9 mouse cellular contexts compared by ENCODE assay signal in the genomic region with DNA sequence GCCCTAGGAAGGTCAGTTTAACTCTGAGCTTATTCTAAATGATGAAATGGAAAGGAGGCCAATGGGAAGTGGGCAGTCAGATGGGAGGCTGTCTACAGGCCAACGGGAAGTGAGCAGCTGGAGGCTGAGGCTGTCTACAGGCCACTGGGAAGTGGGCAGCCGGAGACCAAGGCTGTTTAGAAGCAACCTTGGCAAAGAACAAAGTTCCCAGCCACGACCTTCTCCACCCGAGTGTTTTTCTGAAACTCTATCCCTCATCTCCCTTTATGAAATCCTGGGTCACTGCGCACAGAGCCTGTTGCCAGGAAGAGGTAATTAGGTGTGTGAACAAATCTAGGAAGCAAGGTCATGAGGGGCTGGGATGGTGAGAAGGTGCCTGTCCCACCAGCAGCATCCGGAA. TPM values are rescaled to one million over a fixed set of nuclear protein-coding genes. Genes with fewer than 3 reads are reported as not detected.
DNase-seq lines count a peak whose midpoint lies in the region; ATAC-seq and TF ChIP-seq lines count a peak whose summit lies in the region.
"Had no signal": no experiment of that assay in that cellular context is flagged by ENCODE, and none has a peak within 500 bp of the region (broad histone marks: within the 10 kb centered on the region; RNA-seq: fewer than 3 reads in every experiment).

No protein-coding gene starts in this region.

- no peak overlapping the region for H3K4me2 ChIP-seq in kidney, embryonic 16.5 days (replicated peaks; ENCODE audit: low read depth, low read length)
- no peak overlapping the region for H3K4me2 ChIP-seq in liver, embryonic 12.5 days

- 32% methylated on average over 6 of the region's 6 CpGs for WGBS in kidney, embryonic 16.5 days
- WGBS in liver, embryonic 12.5 days (ENCODE audit: insufficient replicate concordance): 64% methylated on average over 6 of the region's 6 CpGs
- 77% methylated on average over 6 of the region's 6 CpGs for WGBS in small intestine, adult 2 months

- 0 out of 2 replicates have a peak, but pooled peaks have one; percentile 20 for ATAC-seq in kidney, embryonic 16.5 days (ENCODE audit: low FRiP score, low TSS enrichment)
- peak; percentile 47 for ATAC-seq in granulocyte monocyte progenitor cell, adult 5-6 weeks (replicated peaks; ENCODE audit: poor library complexity, severe bottlenecking)
- ATAC-seq in liver, embryonic 12.5 days: no peak
- ATAC-seq: Patski had no signal

- H3K9me3 ChIP-seq in kidney, embryonic 16.5 days (ENCODE audit: low read length): no peaks in the 10 kb centered on the region
- H3K9me3 ChIP-seq in liver, embryonic 12.5 days (replicated peaks): no peaks in the 10 kb centered on the region

- peak overlapping the region; percentile 81 for H3K27ac ChIP-seq in kidney, embryonic 16.5 days (ENCODE audit: low read length)
- peak overlapping the region; percentile 74; the same call in 1 of the 2 replicates for H3K27ac ChIP-seq in liver, embryonic 12.5 days
- peak overlapping the region; percentile 77 for H3K27ac ChIP-seq in small intestine, adult 2 months (ENCODE audit: insufficient read depth, low read depth, low read length)

- TF ChIP-seq CTCF in small intestine, adult 2 months (IDR thresholded peaks at IDR 0.05; ENCODE audit: extremely low read depth, insufficient read length, insufficient replicate concordance, low read depth, low read length): no peak

- no peak for DNase-seq in kidney, adult 9 months
- DNase-seq in gastrocnemius, postnatal 25 days: no peak
- DNase-seq in spleen, adult 18-20 months: no peak

- H3K4me1 ChIP-seq in kidney, embryonic 16.5 days (ENCODE audit: insufficient read depth, low read length): peaks cover 57% of the 10 kb centered on the region
- peaks cover 77% of the 10 kb centered on the region for H3K4me1 ChIP-seq in liver, embryonic 12.5 days
- H3K4me1 ChIP-seq in small intestine, adult 2 months (ENCODE audit: control insufficient read depth, insufficient read depth, insufficient read length, low read length): peaks cover 31% of the 10 kb centered on the region

- H3K36me3 ChIP-seq in kidney, embryonic 16.5 days (ENCODE audit: insufficient read depth, low read length): peaks cover 16% of the 10 kb centered on the region
- H3K36me3 ChIP-seq in liver, embryonic 12.5 days: peaks cover 28% of the 10 kb centered on the region
- peaks cover 4% of the 10 kb centered on the region; the same call in 1 of the 2 replicates for H3K36me3 ChIP-seq in small intestine, adult 2 months (ENCODE audit: control insufficient read depth, insufficient read depth, low read length)

- no peak overlapping the region for H3K4me3 ChIP-seq in kidney, embryonic 16.5 days (ENCODE audit: low read length)
- no peak overlapping the region for H3K4me3 ChIP-seq in liver, embryonic 12.5 days
- no peak overlapping the region for H3K4me3 ChIP-seq in small intestine, adult 2 months (ENCODE audit: low read depth, low read length)
- H3K4me3 ChIP-seq: erythroblast, embryonic 14.5 days had no signal

- H3K27me3 ChIP-seq in kidney, embryonic 16.5 days (ENCODE audit: insufficient read depth, low read length): no peaks in the 10 kb centered on the region
- H3K27me3 ChIP-seq in liver, embryonic 12.5 days (replicated peaks): no peaks in the 10 kb centered on the region
- H3K27me3 ChIP-seq in small intestine, adult 2 months (ENCODE audit: control insufficient read depth, insufficient read depth, low read length): no peaks in the 10 kb centered on the region
- H3K27me3 ChIP-seq: Patski had no signal

- H3K9ac ChIP-seq in kidney, embryonic 16.5 days (replicated peaks; ENCODE audit: low read length): no peak overlapping the region
- no peak overlapping the region for H3K9ac ChIP-seq in liver, embryonic 12.5 days

- no peak for TF ChIP-seq POLR2A in small intestine, adult 2 months (IDR thresholded peaks at IDR 0.05; ENCODE audit: low read depth, low read length)

RNA-seq across cellular contexts. Expression of a gene that starts 25.3 kb away (rescaled TPM):
- 54.8 and 58.9 TPM in 2 replicates for polyA plus RNA-seq in kidney, embryonic 16.5 days (2015; fragmentation: Nextera tagmentation; extraction: Ambion mirVana)
- 2.6 and 5.5 TPM in 2 replicates for total RNA-seq in granulocyte monocyte progenitor cell, adult 5-6 weeks (2014; fragmentation: Nextera tagmentation)
- total RNA-seq in granulocyte monocyte progenitor cell, adult 5-6 weeks (2017): 5.5 and 7.1 TPM in 2 replicates
- 17.4 TPM in 2 replicates for polyA plus RNA-seq in liver, embryonic 12.5 days (2016; fragmentation: Nextera tagmentation; extraction: Ambion mirVana)
- polyA plus RNA-seq in small intestine, adult 2 months (2012; rRNA removed): 9.2 and 15.0 TPM in 2 replicates
- total RNA-seq in gastrocnemius, postnatal 25 days (2021): 1 to 10 TPM; 5.8 to 6.0 TPM

RNA-seq across cellular contexts. Expression of a gene that starts 47.8 kb away (rescaled TPM):
- 5.0 and 5.5 TPM in 2 replicates for polyA plus RNA-seq in kidney, embryonic 16.5 days (2015; fragmentation: Nextera tagmentation; extraction: Ambion mirVana)
- 1.9 and 3.1 TPM in 2 replicates for total RNA-seq in granulocyte monocyte progenitor cell, adult 5-6 weeks (2014; fragmentation: Nextera tagmentation)
- 1.1 and 1.2 TPM in 2 replicates for total RNA-seq in granulocyte monocyte progenitor cell, adult 5-6 weeks (2017)
- polyA plus RNA-seq in liver, embryonic 12.5 days (2016; fragmentation: Nextera tagmentation; extraction: Ambion mirVana): 1.1 and 1.6 TPM in 2 replicates
- polyA plus RNA-seq in small intestine, adult 2 months (2012; rRNA removed): 6.2 and 6.3 TPM in 2 replicates
- 10 to 100 TPM; 37.8 to 46.3 TPM for total RNA-seq in gastrocnemius, postnatal 25 days (2021)
